Mouse (Mus musculus): ENCODE data around the gene Vmn2r101.

Gene Vmn2r101

DNA sequence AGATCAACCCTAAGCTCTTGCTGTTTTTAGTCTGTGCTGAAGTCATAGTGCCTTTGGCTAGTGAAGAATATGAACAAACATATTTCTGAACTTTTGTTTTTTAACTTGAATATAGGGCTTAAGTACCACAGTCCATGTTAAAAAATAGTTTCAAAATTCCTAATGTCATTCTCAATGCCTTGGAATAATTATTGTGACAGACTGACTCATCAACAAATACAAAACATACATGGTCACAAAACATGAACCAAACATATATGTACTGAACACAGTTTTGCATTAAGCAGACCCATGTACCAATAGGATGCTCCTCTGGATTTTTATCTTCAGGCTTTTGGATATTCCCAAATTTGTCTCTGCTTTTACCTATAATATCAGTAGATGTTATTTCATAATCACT is at the start of gene Vmn2r101:
TSS of gene Vmn2r101 (plus strand) at position 301 of the 400 bp plus-strand sequence.
- DNase-seq (ENCODE audit: low spot score in 2 of 2) = no peak

DNA sequence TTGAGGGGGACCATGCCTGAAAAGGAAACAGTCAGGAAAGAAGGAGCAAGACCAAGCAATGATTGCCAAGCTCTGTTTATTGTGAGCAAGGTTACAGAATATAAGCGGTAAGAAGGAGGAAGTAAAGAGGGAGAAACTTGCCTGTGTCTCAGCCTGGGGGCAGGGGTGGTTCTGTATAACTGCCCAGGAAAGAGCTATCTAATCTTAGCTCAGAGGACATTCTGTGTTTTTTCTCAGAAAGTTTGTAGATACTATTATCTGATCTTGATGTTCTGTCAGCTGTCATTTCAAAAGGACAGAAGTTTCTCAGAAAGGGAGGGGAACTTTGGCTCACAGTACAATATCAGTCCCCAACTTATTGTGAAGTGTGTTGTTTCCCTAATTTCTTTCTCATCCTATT is 52.3 kb downstream of the Vmn2r101 start:
- no peak for DNase-seq (ENCODE audit: low spot score in 2 of 2)

DNA sequence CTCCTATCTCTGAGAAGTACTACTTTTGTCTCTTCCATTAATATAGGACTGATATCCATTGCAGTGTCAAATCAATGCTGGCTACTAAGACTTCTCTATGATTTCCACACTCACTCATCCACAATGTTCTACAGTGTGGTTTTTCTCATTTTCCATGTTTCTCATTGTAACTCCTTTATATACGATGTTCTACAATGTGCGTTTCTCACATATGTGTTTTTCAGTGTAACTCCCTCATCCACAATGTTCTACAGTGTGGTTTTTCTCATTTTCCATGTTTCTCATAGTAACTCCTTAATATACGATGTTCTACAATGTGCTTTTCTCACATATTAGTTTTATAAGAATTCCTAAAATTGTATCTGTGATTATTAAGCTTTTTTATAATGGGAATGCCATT is 81.4 kb downstream of the Vmn2r101 start:
- DNase-seq (ENCODE audit: low spot score in 2 of 2) = no peak

DNA sequence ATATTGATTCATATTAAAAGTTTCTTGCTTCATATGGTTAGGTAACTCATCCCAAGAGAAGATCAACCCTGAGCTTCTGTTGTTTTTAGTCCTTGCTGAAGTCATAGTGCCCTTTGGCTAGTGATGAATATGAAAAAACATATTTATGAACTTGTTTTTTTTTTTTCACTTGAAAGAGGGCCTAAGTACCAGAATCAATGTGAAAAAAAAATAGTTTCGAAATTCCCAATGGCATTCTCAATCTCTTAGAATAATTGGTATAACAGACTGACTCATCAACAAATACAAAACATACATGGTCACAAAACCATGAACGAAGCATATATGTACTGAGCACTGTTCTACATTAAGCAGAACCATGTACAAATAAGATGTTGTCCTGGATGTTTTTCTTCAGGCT is 83.0 kb downstream of the Vmn2r101 start, which contains the start of gene Vmn2r102:
TSS of gene Vmn2r102 (plus strand) at position 301 of the 400 bp plus-strand sequence.
- DNase-seq (ENCODE audit: low spot score in 2 of 2) = no peak

Data from heart, adult 9 months (tissue).